Mouse (Mus musculus): ENCODE measurements around the gene Tmem14a. TPM values are rescaled to one million over a fixed set of nuclear protein-coding genes. Genes with fewer than 3 reads are reported as not detected.

The Tmem14a gene
- total and polyA plus RNA-seq, 3 experiments, result 0.30 to 4.0 (median 1.7) TPM

- H3K4me3 ChIP-seq (ENCODE audit: low read depth, low read length), result no peak overlapping the region
- no peak for ATAC-seq (ENCODE audit: extremely low read depth, insufficient number of reproducible peaks, low FRiP score, poor library complexity, severe bottlenecking)
- TF ChIP-seq CTCF (IDR thresholded peaks at IDR 0.05; ENCODE audit: low read depth, low read length) (no peak), POLR2AphosphoS5 (IDR thresholded peaks at IDR 0.05; ENCODE audit: insufficient replicate concordance, low read depth, low read length) (no peak), TAL1 (conservative IDR thresholded peaks at IDR 0.05; ENCODE audit: low read depth, low read length) (no peak), GATA1 (IDR thresholded peaks at IDR 0.05; ENCODE audit: borderline replicate concordance, low read length) (no peak), GATA2 (IDR thresholded peaks at IDR 0.05; ENCODE audit: borderline replicate concordance, low read depth, low read length) (no peak)
Observed at GRCm38 (mm10) chr1:21241096-21241495, 22.7 kb downstream of the Tmem14a start.

GRCm38 (mm10) chr1:21244290-21244960 is 26.1 kb downstream of the Tmem14a start:
- no peak overlapping the region for H3K4me3 ChIP-seq (ENCODE audit: low read depth, low read length)
- DNase-seq (ENCODE audit: low spot score) (no peak), ATAC-seq (ENCODE audit: extremely low read depth, insufficient number of reproducible peaks, low FRiP score, poor library complexity, severe bottlenecking) (no peak)
- TF ChIP-seq CTCF (IDR thresholded peaks at IDR 0.05; ENCODE audit: low read depth, low read length) (no peak), GATA2 (IDR thresholded peaks at IDR 0.05; ENCODE audit: borderline replicate concordance, low read depth, low read length) (no peak), GATA1 (IDR thresholded peaks at IDR 0.05; ENCODE audit: borderline replicate concordance, low read length) (no peak), POLR2AphosphoS5 (IDR thresholded peaks at IDR 0.05; ENCODE audit: insufficient replicate concordance, low read depth, low read length) (no peak), TAL1 (conservative IDR thresholded peaks at IDR 0.05; ENCODE audit: low read depth, low read length) (no peak)
- H3K9me3 ChIP-seq (replicated peaks), result no peaks in the 10 kb centered on the region
- H3K4me1 ChIP-seq (ENCODE audit: insufficient read depth, low read depth, low read length), result peaks cover 2% of the 10 kb centered on the region; the same call in 1 of the 2 replicates
- H3K27me3 ChIP-seq (ENCODE audit: insufficient read depth, low read length), result peaks cover 3% of the 10 kb centered on the region; the same call in 1 of the 2 replicates
- H3K36me3 ChIP-seq (replicated peaks), result no peaks in the 10 kb centered on the region

More at GRCm38 (mm10) chr1:21241096-21241495, 22.7 kb downstream of the Tmem14a start:
- Histone ChIP-seq H3K36me3 (replicated peaks) (no peaks in the 10 kb centered on the region), H3K4me1 (ENCODE audit: insufficient read depth, low read depth, low read length) (peaks cover 2% of the 10 kb centered on the region; the same call in 1 of the 2 replicates), H3K9me3 (replicated peaks) (no peaks in the 10 kb centered on the region), H3K27me3 (ENCODE audit: insufficient read depth, low read length) (peaks cover 3% of the 10 kb centered on the region; the same call in 1 of the 2 replicates)
- DNase-seq (ENCODE audit: low spot score), result no peak

- Histone ChIP-seq H3K9me3 (replicated peaks) (no peaks in the 10 kb centered on the region), H3K4me3 (ENCODE audit: low read depth, low read length) (no peak overlapping the region), H3K27me3 (ENCODE audit: insufficient read depth, low read length) (peaks cover 3% of the 10 kb centered on the region; the same call in 1 of the 2 replicates), H3K4me1 (ENCODE audit: insufficient read depth, low read depth, low read length) (peaks cover 2% of the 10 kb centered on the region; the same call in 1 of the 2 replicates), H3K36me3 (replicated peaks) (no peaks in the 10 kb centered on the region)
- no peak for DNase-seq (ENCODE audit: low spot score)
- no peak for TF ChIP-seq CTCF (IDR thresholded peaks at IDR 0.05; ENCODE audit: low read depth, low read length)
- TF ChIP-seq GATA2 (IDR thresholded peaks at IDR 0.05; ENCODE audit: borderline replicate concordance, low read depth, low read length), result no peak
- no peak for TF ChIP-seq POLR2AphosphoS5 (IDR thresholded peaks at IDR 0.05; ENCODE audit: insufficient replicate concordance, low read depth, low read length)
- no peak for TF ChIP-seq GATA1 (IDR thresholded peaks at IDR 0.05; ENCODE audit: borderline replicate concordance, low read length)
- no peak for TF ChIP-seq TAL1 (conservative IDR thresholded peaks at IDR 0.05; ENCODE audit: low read depth, low read length)
- ATAC-seq (ENCODE audit: extremely low read depth, insufficient number of reproducible peaks, low FRiP score, poor library complexity, severe bottlenecking), result no peak
Observed at GRCm38 (mm10) chr1:21246136-21246535, 27.8 kb downstream of the Tmem14a start.

- ATAC-seq (ENCODE audit: extremely low read depth, insufficient number of reproducible peaks, low FRiP score, poor library complexity, severe bottlenecking) (no peak), DNase-seq (ENCODE audit: low spot score) (no peak)
- Histone ChIP-seq H3K4me3 (ENCODE audit: low read depth, low read length) (no peak overlapping the region), H3K36me3 (replicated peaks) (no peaks in the 10 kb centered on the region), H3K9me3 (replicated peaks) (no peaks in the 10 kb centered on the region), H3K4me1 (ENCODE audit: insufficient read depth, low read depth, low read length) (peaks cover 2% of the 10 kb centered on the region; the same call in 1 of the 2 replicates), H3K27me3 (ENCODE audit: insufficient read depth, low read length) (peaks cover 3% of the 10 kb centered on the region; the same call in 1 of the 2 replicates)
- TF ChIP-seq TAL1 (conservative IDR thresholded peaks at IDR 0.05; ENCODE audit: low read depth, low read length) (no peak), CTCF (IDR thresholded peaks at IDR 0.05; ENCODE audit: low read depth, low read length) (no peak), POLR2AphosphoS5 (IDR thresholded peaks at IDR 0.05; ENCODE audit: insufficient replicate concordance, low read depth, low read length) (no peak), GATA1 (IDR thresholded peaks at IDR 0.05; ENCODE audit: borderline replicate concordance, low read length) (no peak), GATA2 (IDR thresholded peaks at IDR 0.05; ENCODE audit: borderline replicate concordance, low read depth, low read length) (no peak)
Observed at GRCm38 (mm10) chr1:21247896-21248295, 29.5 kb downstream of the Tmem14a start.

GRCm38 (mm10) chr1:21248560-21249390 is 30.4 kb downstream of the Tmem14a start:
- DNase-seq (ENCODE audit: low spot score) (no peak), ATAC-seq (ENCODE audit: extremely low read depth, insufficient number of reproducible peaks, low FRiP score, poor library complexity, severe bottlenecking) (no peak)
- no peak for TF ChIP-seq CTCF (IDR thresholded peaks at IDR 0.05; ENCODE audit: low read depth, low read length)
- no peak for TF ChIP-seq GATA1 (IDR thresholded peaks at IDR 0.05; ENCODE audit: borderline replicate concordance, low read length)
- TF ChIP-seq POLR2AphosphoS5 (IDR thresholded peaks at IDR 0.05; ENCODE audit: insufficient replicate concordance, low read depth, low read length), result no peak
- no peak for TF ChIP-seq TAL1 (conservative IDR thresholded peaks at IDR 0.05; ENCODE audit: low read depth, low read length)
- no peak for TF ChIP-seq GATA2 (IDR thresholded peaks at IDR 0.05; ENCODE audit: borderline replicate concordance, low read depth, low read length)
- Histone ChIP-seq H3K4me1 (ENCODE audit: insufficient read depth, low read depth, low read length) (peaks cover 2% of the 10 kb centered on the region; the same call in 1 of the 2 replicates), H3K4me3 (ENCODE audit: low read depth, low read length) (no peak overlapping the region), H3K36me3 (replicated peaks) (no peaks in the 10 kb centered on the region), H3K27me3 (ENCODE audit: insufficient read depth, low read length) (peaks cover 3% of the 10 kb centered on the region; the same call in 1 of the 2 replicates), H3K9me3 (replicated peaks) (no peaks in the 10 kb centered on the region)

GRCm38 (mm10) chr1:21251661-21252060 is 33.3 kb downstream of the Tmem14a start:
- Histone ChIP-seq H3K27me3 (ENCODE audit: insufficient read depth, low read length) (peaks cover 8% of the 10 kb centered on the region), H3K4me3 (ENCODE audit: low read depth, low read length) (no peak overlapping the region), H3K4me1 (ENCODE audit: insufficient read depth, low read depth, low read length) (no peaks in the 10 kb centered on the region; the same call in 1 of the 2 replicates), H3K36me3 (replicated peaks) (no peaks in the 10 kb centered on the region), H3K9me3 (replicated peaks) (no peaks in the 10 kb centered on the region)
- TF ChIP-seq TAL1 (conservative IDR thresholded peaks at IDR 0.05; ENCODE audit: low read depth, low read length) (no peak), GATA2 (IDR thresholded peaks at IDR 0.05; ENCODE audit: borderline replicate concordance, low read depth, low read length) (no peak), POLR2AphosphoS5 (IDR thresholded peaks at IDR 0.05; ENCODE audit: insufficient replicate concordance, low read depth, low read length) (no peak), GATA1 (IDR thresholded peaks at IDR 0.05; ENCODE audit: borderline replicate concordance, low read length) (no peak), CTCF (IDR thresholded peaks at IDR 0.05; ENCODE audit: low read depth, low read length) (no peak)
- DNase-seq (ENCODE audit: low spot score) (no peak), ATAC-seq (ENCODE audit: extremely low read depth, insufficient number of reproducible peaks, low FRiP score, poor library complexity, severe bottlenecking) (no peak)
